Mouse (Mus musculus) stomach, postnatal 0 days (tissue): ENCODE results near the gene Ppm1f.

Experiments
- CTCF ChIP-seq: IDR thresholded peaks from 2 replicates; pipeline ENCODE4 v1.5.1; 2016; ENCODE audit warnings: antibody characterized with exemption, low read depth, mild to moderate bottlenecking, moderate library complexity
- EP300 ChIP-seq: optimal IDR thresholded peaks from 2 replicates; pipeline ENCODE3; 2016; ENCODE audit warnings: antibody characterized with exemption

- no peak for TF ChIP-seq EP300
- no peak for TF ChIP-seq CTCF
Observed at GRCm38 (mm10) chr16:16879025-16879424, 17.2 kb upstream of the Ppm1f start.
